Mouse (Mus musculus) left cerebral cortex, postnatal 10 days (tissue): Measurements from ENCODE around the gene Slc30a4. TPM values are rescaled to one million over a fixed set of nuclear protein-coding genes. Genes with fewer than 3 reads are reported as not detected.
A peak's percentile ranks its signal among the peaks of the same experiment; 100 is the strongest.

Experiments
- DNase-seq, 2 experiments: peaks; one replicate each; pipeline ENCODE4 v3.0.0; 2021 to 2022; ENCODE audit warnings: low spot score in 2 of 2, mixed read lengths in 1 of 2; ENCODE audit errors: extremely low spot score in 1 of 2
- intact Hi-C: fragments of 180-260 bp; cut with DNase I; formaldehyde crosslinking; loops from one replicate; pipeline ENCODE4 v1.15.1; 2025
- total RNA-seq, 2 experiments: library from RNA; stranded (reverse); gene quantifications; 2 replicates each; pipeline ENCODE4 v1.2.3; 2021

Gene Slc30a4
- total RNA-seq, 2 experiments from 2014 or later, result 37.6 to 38.7 TPM

- intact Hi-C loops, result no loop called here
- DNase-seq, result no peak
Observed at GRCm38 (mm10) chr2:122683641-122684040, 18.8 kb downstream of the Slc30a4 start.

GRCm38 (mm10) chr2:122682520-122682919 is 19.9 kb downstream of the Slc30a4 start:
- intact Hi-C loops, result no loop called here
- DNase-seq, result no peak

- DNase-seq, result no peak
- intact Hi-C loops, result no loop called here
Observed at GRCm38 (mm10) chr2:122681379-122682137, 20.9 kb downstream of the Slc30a4 start.

- intact Hi-C loops, result no loop called here
Observed at GRCm38 (mm10) chr2:122675126-122675525, 27.3 kb downstream of the Slc30a4 start.

GRCm38 (mm10) chr2:122672841-122673240 is 29.6 kb downstream of the Slc30a4 start:
- DNase-seq, result no peak
- intact Hi-C loops, result no loop called here

More at GRCm38 (mm10) chr2:122675126-122675525, 27.3 kb downstream of the Slc30a4 start:
- no peak for DNase-seq

- DNase-seq, result no peak
Observed at GRCm38 (mm10) chr2:122671714-122672113, 30.7 kb downstream of the Slc30a4 start.

GRCm38 (mm10) chr2:122667856-122668255 is 34.6 kb downstream of the Slc30a4 start:
- intact Hi-C loops, result no loop called here
- DNase-seq, result peak; percentile 21 to 44

More at GRCm38 (mm10) chr2:122671714-122672113, 30.7 kb downstream of the Slc30a4 start:
- intact Hi-C loops, result no loop called here

- intact Hi-C loops, result no loop called here
- peak in 1 of 2 experiments; percentile 31 for DNase-seq
Observed at GRCm38 (mm10) chr2:122665973-122666875, 36.2 kb downstream of the Slc30a4 start.

- intact Hi-C loops, result no loop called here
Observed at GRCm38 (mm10) chr2:122665253-122665972, 37.0 kb downstream of the Slc30a4 start.

GRCm38 (mm10) chr2:122659825-122660224 is 42.6 kb downstream of the Slc30a4 start:
- intact Hi-C loops, result no loop called here
- no peak for DNase-seq

More at GRCm38 (mm10) chr2:122665253-122665972, 37.0 kb downstream of the Slc30a4 start:
- no peak for DNase-seq

GRCm38 (mm10) chr2:122657707-122658524 is 44.5 kb downstream of the Slc30a4 start:
- intact Hi-C loops, result no loop called here
- DNase-seq, result no peak

- intact Hi-C loops, result no loop called here
- no peak for DNase-seq
Observed at GRCm38 (mm10) chr2:122656767-122657166, 45.7 kb downstream of the Slc30a4 start.

GRCm38 (mm10) chr2:122656052-122656451 is 46.4 kb downstream of the Slc30a4 start:
- no peak for DNase-seq
- intact Hi-C loops, result no loop called here

GRCm38 (mm10) chr2:122652096-122653084 is 50.1 kb downstream of the Slc30a4 start:
- peak in 1 of 2 experiments; percentile 38 for DNase-seq
- intact Hi-C loops, result no loop called here

GRCm38 (mm10) chr2:122638673-122639072 is 63.8 kb downstream of the Slc30a4 start:
- intact Hi-C loops, result loop anchor here (10.0 kb wide), 1 partner anchor 116 kb away; no protein-coding TSS in a partner anchor
- DNase-seq, result no peak

GRCm38 (mm10) chr2:122638029-122638428 is 64.4 kb downstream of the Slc30a4 start:
- intact Hi-C loops, result loop anchor here (10.0 kb wide), 1 partner anchor 117 kb away; no protein-coding TSS in a partner anchor
- DNase-seq, result no peak

GRCm38 (mm10) chr2:122637526-122637997 is 64.9 kb downstream of the Slc30a4 start:
- peak in 1 of 2 experiments; percentile 82 for DNase-seq
- intact Hi-C loops, result loop anchor here (10.0 kb wide), 1 partner anchor 117 kb away; no protein-coding TSS in a partner anchor
